Mouse (Mus musculus): Measurements from ENCODE around the gene Cryab. TPM values are rescaled to one million over a fixed set of nuclear protein-coding genes. Genes with fewer than 3 reads are reported as not detected.

Gene Cryab
- polyA plus RNA-seq, 1 experiment, result 145 TPM

GRCm38 (mm10) chr9:50729600-50729999, 21.5 kb upstream of the Cryab start:
- Histone ChIP-seq H3K27ac (replicated peaks; ENCODE audit: low read depth, low read length) (no peak overlapping the region), H3K4me3 (ENCODE audit: insufficient read depth, low read depth, low read length) (no peak overlapping the region), H3K4me1 (ENCODE audit: control insufficient read depth, insufficient read depth, insufficient read length, low read length) (no peaks in the 10 kb centered on the region; the same call in 1 of the 2 replicates)

GRCm38 (mm10) chr9:50732560-50732959, 18.6 kb upstream of the Cryab start:
- Histone ChIP-seq H3K4me3 (ENCODE audit: insufficient read depth, low read depth, low read length) (no peak overlapping the region), H3K4me1 (ENCODE audit: control insufficient read depth, insufficient read depth, insufficient read length, low read length) (no peaks in the 10 kb centered on the region; the same call in 1 of the 2 replicates), H3K27ac (replicated peaks; ENCODE audit: low read depth, low read length) (no peak overlapping the region)

GRCm38 (mm10) chr9:50734989-50735388, 16.1 kb upstream of the Cryab start:
- no peak overlapping the region for H3K27ac ChIP-seq (replicated peaks; ENCODE audit: low read depth, low read length)
- no peak overlapping the region for H3K4me3 ChIP-seq (ENCODE audit: insufficient read depth, low read depth, low read length)
- no peaks in the 10 kb centered on the region for H3K4me1 ChIP-seq (ENCODE audit: control insufficient read depth, insufficient read depth, insufficient read length, low read length)

GRCm38 (mm10) chr9:50738914-50739870, 11.9 kb upstream of the Cryab start, which contains the start of gene Dixdc1:
Gene Dixdc1 (minus strand): TSS chr9:50739517.
- peak within 1 kb of the TSS; percentile 44 for H3K4me3 ChIP-seq (ENCODE audit: insufficient read depth, low read depth, low read length)
- H3K4me1 ChIP-seq (ENCODE audit: control insufficient read depth, insufficient read depth, insufficient read length, low read length), result no peaks in the 10 kb centered on the region
- peak within 1 kb of the TSS; percentile 59; the same call in 1 of the 2 replicates for H3K27ac ChIP-seq (replicated peaks; ENCODE audit: low read depth, low read length)

- H3K27ac ChIP-seq (replicated peaks; ENCODE audit: low read depth, low read length), result no peak overlapping the region
- H3K4me1 ChIP-seq (ENCODE audit: control insufficient read depth, insufficient read depth, insufficient read length, low read length), result no peaks in the 10 kb centered on the region
These were observed 10.0 kb upstream of the Cryab start for GRCm38 (mm10) chr9:50740867-50741784.

GRCm38 (mm10) chr9:50742261-50742660, 8.9 kb upstream of the Cryab start:
- no peak overlapping the region for H3K27ac ChIP-seq (replicated peaks; ENCODE audit: low read depth, low read length)
- no peaks in the 10 kb centered on the region for H3K4me1 ChIP-seq (ENCODE audit: control insufficient read depth, insufficient read depth, insufficient read length, low read length)
- no peak overlapping the region for H3K4me3 ChIP-seq (ENCODE audit: insufficient read depth, low read depth, low read length)

More at GRCm38 (mm10) chr9:50740867-50741784, 10.0 kb upstream of the Cryab start:
- H3K4me3 ChIP-seq (ENCODE audit: insufficient read depth, low read depth, low read length), result no peak overlapping the region

GRCm38 (mm10) chr9:50742744-50743143, 8.4 kb upstream of the Cryab start:
- Histone ChIP-seq H3K4me3 (ENCODE audit: insufficient read depth, low read depth, low read length) (no peak overlapping the region), H3K27ac (replicated peaks; ENCODE audit: low read depth, low read length) (no peak overlapping the region), H3K4me1 (ENCODE audit: control insufficient read depth, insufficient read depth, insufficient read length, low read length) (no peaks in the 10 kb centered on the region)

GRCm38 (mm10) chr9:50745806-50746205, 5.3 kb upstream of the Cryab start:
- H3K27ac ChIP-seq (replicated peaks; ENCODE audit: low read depth, low read length), result no peak overlapping the region
- no peaks in the 10 kb centered on the region for H3K4me1 ChIP-seq (ENCODE audit: control insufficient read depth, insufficient read depth, insufficient read length, low read length)
- peak overlapping the region; percentile 52 for H3K4me3 ChIP-seq (ENCODE audit: insufficient read depth, low read depth, low read length)

GRCm38 (mm10) chr9:50746214-50746677, 4.9 kb upstream of the Cryab start, which contains the start of gene 2310030G06Rik:
Gene 2310030G06Rik (minus strand): TSS chr9:50746536.
- Histone ChIP-seq H3K27ac (replicated peaks; ENCODE audit: low read depth, low read length) (no peak within 1 kb of the TSS), H3K4me3 (ENCODE audit: insufficient read depth, low read depth, low read length) (peak within 1 kb of the TSS; percentile 52), H3K4me1 (ENCODE audit: control insufficient read depth, insufficient read depth, insufficient read length, low read length) (no peaks in the 10 kb centered on the region)

GRCm38 (mm10) chr9:50750706-50751105, 419 bp upstream of the Cryab start:
- Histone ChIP-seq H3K4me3 (ENCODE audit: insufficient read depth, low read depth, low read length) (no peak overlapping the region), H3K27ac (replicated peaks; ENCODE audit: low read depth, low read length) (no peak overlapping the region), H3K4me1 (ENCODE audit: control insufficient read depth, insufficient read depth, insufficient read length, low read length) (no peaks in the 10 kb centered on the region)

- Histone ChIP-seq H3K27ac (replicated peaks; ENCODE audit: low read depth, low read length) (peak within 1 kb of the TSS; percentile 45), H3K4me3 (ENCODE audit: insufficient read depth, low read depth, low read length) (peak within 1 kb of the TSS; percentile 53), H3K4me1 (ENCODE audit: control insufficient read depth, insufficient read depth, insufficient read length, low read length) (no peaks in the 10 kb centered on the region)
These were observed 1.0 kb downstream of the Cryab start, which contains the start of gene Hspb2 for GRCm38 (mm10) chr9:50752054-50752602. Gene Hspb2 (minus strand): TSS chr9:50752354.

- H3K27ac ChIP-seq (replicated peaks; ENCODE audit: low read depth, low read length), result peak overlapping the region; percentile 45
- peak overlapping the region; percentile 53 for H3K4me3 ChIP-seq (ENCODE audit: insufficient read depth, low read depth, low read length)
- H3K4me1 ChIP-seq (ENCODE audit: control insufficient read depth, insufficient read depth, insufficient read length, low read length), result no peaks in the 10 kb centered on the region
These were observed 1.9 kb downstream of the Cryab start for GRCm38 (mm10) chr9:50752784-50753615.

GRCm38 (mm10) chr9:50753947-50754346, 2.8 kb downstream of the Cryab start:
- Histone ChIP-seq H3K4me1 (ENCODE audit: control insufficient read depth, insufficient read depth, insufficient read length, low read length) (no peaks in the 10 kb centered on the region), H3K27ac (replicated peaks; ENCODE audit: low read depth, low read length) (no peak overlapping the region), H3K4me3 (ENCODE audit: insufficient read depth, low read depth, low read length) (peak overlapping the region; percentile 37)

- no peak overlapping the region for H3K27ac ChIP-seq (replicated peaks; ENCODE audit: low read depth, low read length)
- H3K4me1 ChIP-seq (ENCODE audit: control insufficient read depth, insufficient read depth, insufficient read length, low read length), result no peaks in the 10 kb centered on the region
- no peak overlapping the region for H3K4me3 ChIP-seq (ENCODE audit: insufficient read depth, low read depth, low read length)
These were observed 5.6 kb downstream of the Cryab start for GRCm38 (mm10) chr9:50756711-50757110.

Data from brown adipose tissue, adult 24 weeks (tissue).